Mouse (Mus musculus) leukemia stem cell, adult 10-12 weeks (primary cell): ENCODE results near the gene 9030612E09Rik. TPM values are rescaled to one million over a fixed set of nuclear protein-coding genes. Genes with fewer than 3 reads are reported as not detected.

ENCODE experiments used
- polyA plus RNA-seq: library from polyadenylated mRNA; stranded (reverse); fragments of >175 nt; gene quantifications from 2 replicates; pipeline ENCODE4 v1.2.3, GENCODE M21; 2012; ENCODE audit warnings: low replicate concordance

Gene 9030612E09Rik
- polyA plus RNA-seq = not detected in 2 replicates

GRCm38 (mm10) chr10:43174326-43175155 is at the start of gene 9030612E09Rik, which contains the start of gene Sobp:
Gene 9030612E09Rik, plus strand, starts transcription at chr10:43174704.
Gene Sobp, minus strand, starts transcription at chr10:43174530.

GRCm38 (mm10) chr10:43220910-43221625 is 46.6 kb downstream of the 9030612E09Rik start, which contains the start of gene Pdss2:
Gene Pdss2, plus strand, starts transcription at chr10:43221486.

Other genes starting within 250 kb of the 9030612E09Rik start
- not detected in 2 replicates for gene Sobp, start 174 bp upstream of the 9030612E09Rik start, polyA plus RNA-seq
- 6.6 and 7.1 TPM in 2 replicates for gene Pdss2, start 46.8 kb downstream of the 9030612E09Rik start, polyA plus RNA-seq